Mouse (Mus musculus): ENCODE data around the gene Rab11fip5. TPM values are rescaled to one million over a fixed set of nuclear protein-coding genes. Genes with fewer than 3 reads are reported as not detected.
A peak's percentile ranks its signal among the peaks of the same experiment; 100 is the strongest.

Gene Rab11fip5
- 42.1 and 51.9 TPM in 2 replicates for polyA plus RNA-seq (2015; fragmentation: Nextera tagmentation; extraction: Ambion mirVana)

DNA sequence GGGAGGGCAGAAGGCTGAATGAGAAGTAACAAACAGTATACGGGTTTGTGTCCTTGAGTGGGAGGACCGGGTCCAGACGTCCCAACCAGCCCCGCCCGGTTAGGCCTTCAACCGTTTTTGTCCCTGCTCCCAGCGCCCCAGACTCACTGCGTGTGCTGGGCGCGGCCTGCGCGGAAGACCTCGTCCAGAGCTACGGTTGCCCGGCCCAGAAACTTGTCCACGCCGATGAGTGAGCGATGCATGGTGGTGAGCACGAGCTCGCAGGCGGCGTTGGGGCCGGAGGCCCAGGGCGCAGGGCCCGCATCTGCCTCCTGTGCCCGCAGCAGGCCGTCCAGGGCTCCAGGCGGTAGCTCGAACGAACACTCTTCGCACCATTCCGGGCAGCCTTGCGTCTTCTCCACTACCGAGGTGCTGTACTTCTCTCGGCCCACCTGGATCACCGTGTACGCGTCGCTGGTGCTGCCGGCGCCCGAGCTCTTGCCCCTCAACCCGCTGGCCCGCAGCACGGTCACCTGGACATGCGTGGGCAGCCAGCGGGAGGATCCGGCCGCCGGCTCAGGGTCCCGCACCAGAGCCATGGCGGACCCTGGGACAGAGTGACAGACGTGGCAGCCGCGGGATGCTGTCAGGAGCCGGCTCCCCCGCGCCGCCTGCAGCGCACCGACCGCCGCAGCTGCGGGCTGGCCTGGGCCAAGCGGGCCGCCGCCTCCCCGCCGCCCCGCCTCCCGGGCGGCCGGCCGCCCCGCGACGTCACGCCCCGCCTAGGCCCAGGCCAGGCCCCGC lies at the start of gene Rab11fip5:
Rab11fip5 (minus strand) TSS at position 684 of the 783 bp plus-strand sequence.
- Histone ChIP-seq H3K9me3 (replicated peaks; ENCODE audit: control insufficient read depth, low read length) (no peaks in the 10 kb centered on the region), H3K9ac (ENCODE audit: low read length) (peak within 1 kb of the TSS; percentile 99), H3K4me2 (ENCODE audit: low read depth, low read length) (peak within 1 kb of the TSS; percentile 69), H3K27me3 (ENCODE audit: control insufficient read depth, insufficient read depth, low read length) (no peaks in the 10 kb centered on the region), H3K4me3 (ENCODE audit: low read length) (peak within 1 kb of the TSS; percentile 81), H3K36me3 (ENCODE audit: control insufficient read depth, insufficient read depth) (no peaks in the 10 kb centered on the region), H3K4me1 (ENCODE audit: control insufficient read depth, insufficient read depth, low read length) (peaks cover 39% of the 10 kb centered on the region), H3K27ac (ENCODE audit: low read length) (peak within 1 kb of the TSS; percentile 85)
- ATAC-seq (replicated peaks; ENCODE audit: extremely low read depth, insufficient read depth, low FRiP score) = peak; percentile 2
- under 1% methylated on average over 80 of the region's 80 CpGs for WGBS

DNA sequence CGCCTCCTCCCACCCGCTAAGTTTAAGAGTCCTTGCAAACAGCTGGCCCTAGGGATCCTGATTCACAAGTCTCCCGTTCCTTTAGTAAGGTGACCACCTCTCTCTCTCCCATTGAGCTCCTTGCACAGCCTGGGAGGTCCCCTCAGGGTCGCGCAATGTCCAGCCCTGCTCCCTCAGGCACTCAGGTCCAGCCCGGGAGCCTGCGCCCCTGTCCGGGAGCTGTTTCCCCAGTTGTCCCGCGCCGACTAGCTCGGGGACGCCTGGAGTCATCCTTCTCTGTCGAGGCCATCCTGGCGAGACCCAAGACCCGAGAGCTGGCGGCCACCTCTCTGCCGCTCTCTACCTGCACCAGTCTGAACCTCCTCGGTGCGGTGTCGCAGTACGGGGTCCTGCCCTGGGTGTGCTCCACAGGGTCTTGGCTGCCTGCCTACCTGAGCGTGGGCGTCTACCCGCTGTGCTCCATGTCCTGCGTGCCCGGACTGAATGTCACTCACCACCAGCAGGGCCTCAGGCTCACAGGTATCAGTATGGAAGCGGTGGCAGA lies 49.5 kb upstream of the Rab11fip5 start, which contains the start of gene Noto:
Noto (plus strand) TSS at position 51 of the 544 bp plus-strand sequence.
- no peak; the same call in 1 of the 2 replicates for ATAC-seq (replicated peaks; ENCODE audit: extremely low read depth, insufficient read depth, low FRiP score)

DNA sequence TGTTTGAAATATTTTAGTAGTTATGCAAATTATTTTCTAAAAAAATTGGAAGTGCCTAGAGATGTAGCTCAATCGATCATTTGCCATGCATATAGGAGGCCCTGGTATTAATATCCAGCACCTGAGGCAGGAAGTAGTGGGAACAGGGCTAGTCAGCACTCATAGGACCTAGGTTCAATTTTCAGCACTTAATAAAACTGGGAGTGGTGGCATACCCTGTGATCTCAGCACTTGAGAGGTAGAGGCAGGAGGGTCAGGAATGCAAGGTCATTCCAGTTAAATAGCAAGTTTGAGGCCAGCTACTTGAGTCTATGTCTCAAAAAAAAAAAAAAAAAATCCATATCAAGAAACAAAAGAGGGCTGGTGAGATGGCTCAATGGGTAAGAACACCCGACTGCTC lies 44.7 kb upstream of the Rab11fip5 start:
- peaks cover 3% of the 10 kb centered on the region; the same call in 1 of the 2 replicates for H3K4me1 ChIP-seq (ENCODE audit: control insufficient read depth, insufficient read depth, low read length)
- no peaks in the 10 kb centered on the region for H3K36me3 ChIP-seq (ENCODE audit: control insufficient read depth, insufficient read depth)
- H3K9ac ChIP-seq (ENCODE audit: low read length) = no peak overlapping the region
- H3K27ac ChIP-seq (ENCODE audit: low read length) = no peak overlapping the region
- H3K9me3 ChIP-seq (replicated peaks; ENCODE audit: control insufficient read depth, low read length) = no peaks in the 10 kb centered on the region
- H3K4me3 ChIP-seq (ENCODE audit: low read length) = no peak overlapping the region
- H3K27me3 ChIP-seq (ENCODE audit: control insufficient read depth, insufficient read depth, low read length) = peaks cover 18% of the 10 kb centered on the region
- no peak for ATAC-seq (replicated peaks; ENCODE audit: extremely low read depth, insufficient read depth, low FRiP score)
- H3K4me2 ChIP-seq (ENCODE audit: low read depth, low read length) = no peak overlapping the region
- 79% methylated on average over 2 of the region's 2 CpGs for WGBS

More for the DNA sequence above, 49.5 kb upstream of the Rab11fip5 start, which contains the start of gene Noto:
- no peak within 1 kb of the TSS; the same call in 1 of the 2 replicates for H3K4me3 ChIP-seq (ENCODE audit: low read length)
- no peaks in the 10 kb centered on the region for H3K9me3 ChIP-seq (replicated peaks; ENCODE audit: control insufficient read depth, low read length)
- no peaks in the 10 kb centered on the region for H3K36me3 ChIP-seq (ENCODE audit: control insufficient read depth, insufficient read depth)
- H3K27ac ChIP-seq (ENCODE audit: low read length) = no peak within 1 kb of the TSS
- H3K9ac ChIP-seq (ENCODE audit: low read length) = no peak within 1 kb of the TSS; the same call in 1 of the 2 replicates
- H3K27me3 ChIP-seq (ENCODE audit: control insufficient read depth, insufficient read depth, low read length) = peaks cover 19% of the 10 kb centered on the region
- WGBS = 10% methylated on average over 28 of the region's 28 CpGs
- peaks cover 3% of the 10 kb centered on the region; the same call in 1 of the 2 replicates for H3K4me1 ChIP-seq (ENCODE audit: control insufficient read depth, insufficient read depth, low read length)
- H3K4me2 ChIP-seq (ENCODE audit: low read depth, low read length) = peak within 1 kb of the TSS; percentile 27; the same call in 1 of the 2 replicates

DNA sequence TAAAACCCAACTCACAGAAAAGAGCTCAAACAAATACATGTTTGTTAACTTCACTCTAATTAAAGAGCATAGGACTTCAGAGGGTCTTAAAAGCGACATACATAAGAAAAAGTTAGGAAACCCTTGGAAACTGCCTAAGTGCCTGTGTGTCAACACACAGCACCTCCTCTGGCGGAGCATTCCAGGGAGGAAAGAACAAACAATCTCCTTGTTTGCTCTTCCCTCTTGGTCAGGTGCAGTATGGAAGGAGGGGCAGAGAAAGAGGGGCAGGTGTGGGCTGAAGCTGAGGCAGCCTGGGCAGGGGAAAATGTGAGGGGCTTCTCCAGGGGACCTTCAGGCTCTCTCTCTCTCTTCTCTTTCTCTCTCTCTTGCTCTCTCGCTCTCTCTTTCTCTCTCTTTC lies 41.4 kb upstream of the Rab11fip5 start:
- H3K27me3 ChIP-seq (ENCODE audit: control insufficient read depth, insufficient read depth, low read length) = peaks cover 3% of the 10 kb centered on the region; the same call in 1 of the 2 replicates
- no peak for ATAC-seq (replicated peaks; ENCODE audit: extremely low read depth, insufficient read depth, low FRiP score)
- H3K27ac ChIP-seq (ENCODE audit: low read length) = no peak overlapping the region
- no peak overlapping the region for H3K4me3 ChIP-seq (ENCODE audit: low read length)
- 51% methylated on average over 3 of the region's 3 CpGs for WGBS
- H3K4me2 ChIP-seq (ENCODE audit: low read depth, low read length) = no peak overlapping the region
- no peaks in the 10 kb centered on the region for H3K4me1 ChIP-seq (ENCODE audit: control insufficient read depth, insufficient read depth, low read length)
- no peaks in the 10 kb centered on the region for H3K36me3 ChIP-seq (ENCODE audit: control insufficient read depth, insufficient read depth)
- no peak overlapping the region for H3K9ac ChIP-seq (ENCODE audit: low read length)
- no peaks in the 10 kb centered on the region for H3K9me3 ChIP-seq (replicated peaks; ENCODE audit: control insufficient read depth, low read length)

DNA sequence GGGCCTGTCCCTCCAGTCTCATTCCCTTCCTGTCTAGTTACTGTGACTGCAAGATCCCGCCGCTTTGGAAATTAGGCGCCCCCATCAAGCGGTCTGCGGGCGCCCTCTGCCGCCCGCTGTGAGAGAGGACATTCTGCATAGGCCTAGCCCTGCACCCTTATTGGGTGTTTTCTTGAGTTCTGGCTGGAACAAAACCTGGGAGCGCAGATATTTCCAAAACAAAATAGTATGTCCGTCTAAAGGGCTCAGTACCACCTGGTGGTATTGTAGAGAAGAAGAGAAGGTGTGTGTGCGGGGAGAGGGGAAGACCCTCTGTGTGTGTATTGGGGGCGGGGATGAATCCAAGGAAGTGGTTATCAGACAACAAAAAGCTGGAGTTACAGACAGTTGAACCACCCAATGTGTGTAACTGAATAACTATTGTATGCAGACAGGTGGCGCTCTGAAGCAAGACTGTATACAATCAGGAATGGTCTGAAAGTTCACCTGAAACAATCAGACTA lies 36.4 kb upstream of the Rab11fip5 start:
- Histone ChIP-seq H3K27me3 (ENCODE audit: control insufficient read depth, insufficient read depth, low read length) (peaks cover 35% of the 10 kb centered on the region), H3K4me3 (ENCODE audit: low read length) (no peak overlapping the region), H3K9me3 (replicated peaks; ENCODE audit: control insufficient read depth, low read length) (no peaks in the 10 kb centered on the region), H3K4me2 (ENCODE audit: low read depth, low read length) (no peak overlapping the region), H3K4me1 (ENCODE audit: control insufficient read depth, insufficient read depth, low read length) (0 out of 2 replicates have a peak, but pooled peaks cover 5% of the 10 kb centered on the region), H3K9ac (ENCODE audit: low read length) (no peak overlapping the region), H3K27ac (ENCODE audit: low read length) (no peak overlapping the region), H3K36me3 (ENCODE audit: control insufficient read depth, insufficient read depth) (no peaks in the 10 kb centered on the region)
- ATAC-seq (replicated peaks; ENCODE audit: extremely low read depth, insufficient read depth, low FRiP score) = peak; percentile 72
- WGBS = 12% methylated on average over 13 of the region's 13 CpGs

DNA sequence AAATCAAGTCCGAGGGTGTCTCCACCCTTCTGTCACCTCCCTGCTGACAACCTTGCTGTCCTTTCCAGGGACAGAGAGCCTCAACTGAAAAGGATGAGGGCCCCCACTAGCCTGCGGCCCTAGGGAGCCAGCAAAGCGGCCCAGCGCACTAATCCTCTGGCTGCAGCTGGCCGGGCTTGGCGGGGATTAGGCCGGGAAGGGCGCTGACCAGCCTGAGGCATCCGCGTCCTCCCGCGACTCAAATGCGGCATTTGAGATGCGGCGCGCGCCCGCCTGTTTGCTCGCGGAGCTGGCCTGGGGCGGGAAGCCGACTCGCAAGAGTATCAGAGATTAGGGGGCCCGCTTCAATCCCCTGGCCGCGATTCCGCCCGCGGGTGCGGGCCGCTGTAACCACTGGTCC lies 34.6 kb upstream of the Rab11fip5 start:
- 0 out of 2 replicates have a peak, but pooled peaks cover 5% of the 10 kb centered on the region for H3K4me1 ChIP-seq (ENCODE audit: control insufficient read depth, insufficient read depth, low read length)
- H3K27ac ChIP-seq (ENCODE audit: low read length) = no peak overlapping the region
- H3K9me3 ChIP-seq (replicated peaks; ENCODE audit: control insufficient read depth, low read length) = no peaks in the 10 kb centered on the region
- peaks cover 35% of the 10 kb centered on the region for H3K27me3 ChIP-seq (ENCODE audit: control insufficient read depth, insufficient read depth, low read length)
- peak overlapping the region; percentile 59 for H3K9ac ChIP-seq (ENCODE audit: low read length)
- peak overlapping the region; percentile 50 for H3K4me2 ChIP-seq (ENCODE audit: low read depth, low read length)
- no peaks in the 10 kb centered on the region for H3K36me3 ChIP-seq (ENCODE audit: control insufficient read depth, insufficient read depth)
- WGBS = 2% methylated on average over 31 of the region's 31 CpGs
- no peak for ATAC-seq (replicated peaks; ENCODE audit: extremely low read depth, insufficient read depth, low FRiP score)
- peak overlapping the region; percentile 29 for H3K4me3 ChIP-seq (ENCODE audit: low read length)

DNA sequence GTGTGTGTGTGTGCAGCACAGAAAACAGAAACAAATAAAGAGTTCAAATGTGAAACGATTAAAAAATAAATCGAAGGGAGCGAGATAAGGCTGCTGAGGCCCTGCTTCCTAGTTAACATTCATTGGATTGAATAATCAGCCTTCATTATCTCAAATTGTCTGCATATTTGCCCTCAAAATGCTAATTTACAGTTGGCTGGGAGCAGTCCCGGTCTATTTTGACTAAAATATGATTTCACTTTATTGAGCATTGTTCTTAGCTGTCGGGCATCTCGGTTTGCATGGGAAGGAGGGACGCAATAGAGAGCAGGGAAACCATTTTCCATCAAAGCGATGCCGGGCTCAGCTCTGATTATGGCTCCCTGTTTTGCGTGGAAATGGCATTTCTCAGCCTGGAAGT lies 28.6 kb upstream of the Rab11fip5 start:
- Histone ChIP-seq H3K36me3 (ENCODE audit: control insufficient read depth, insufficient read depth) (no peaks in the 10 kb centered on the region), H3K9me3 (replicated peaks; ENCODE audit: control insufficient read depth, low read length) (no peaks in the 10 kb centered on the region), H3K4me3 (ENCODE audit: low read length) (no peak overlapping the region), H3K9ac (ENCODE audit: low read length) (no peak overlapping the region), H3K27ac (ENCODE audit: low read length) (no peak overlapping the region), H3K4me1 (ENCODE audit: control insufficient read depth, insufficient read depth, low read length) (no peaks in the 10 kb centered on the region), H3K27me3 (ENCODE audit: control insufficient read depth, insufficient read depth, low read length) (peaks cover 11% of the 10 kb centered on the region), H3K4me2 (ENCODE audit: low read depth, low read length) (no peak overlapping the region)
- ATAC-seq (replicated peaks; ENCODE audit: extremely low read depth, insufficient read depth, low FRiP score) = no peak
- 79% methylated on average over 10 of the region's 10 CpGs for WGBS

DNA sequence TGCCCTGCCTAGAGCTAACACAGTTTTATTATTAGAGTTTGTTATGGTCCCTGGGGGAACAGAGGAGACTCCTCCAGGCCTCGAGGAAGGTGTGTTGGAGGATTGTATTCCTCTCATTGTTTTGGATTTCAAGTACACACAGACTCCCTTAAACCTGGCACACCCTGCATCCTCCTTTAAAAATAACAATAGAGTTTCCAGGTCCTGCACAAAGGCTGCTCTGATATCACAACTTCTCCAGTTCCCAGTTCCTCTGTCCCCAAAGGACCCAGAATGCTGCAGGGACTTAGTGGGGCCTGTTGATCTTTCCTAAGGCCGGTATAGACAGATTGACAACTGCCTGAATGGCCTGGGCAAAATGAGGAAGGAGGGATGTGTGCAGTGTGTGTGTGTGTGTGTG lies 28.2 kb upstream of the Rab11fip5 start:
- WGBS = 44% methylated on average over 2 of the region's 2 CpGs
- H3K4me2 ChIP-seq (ENCODE audit: low read depth, low read length) = no peak overlapping the region
- H3K9ac ChIP-seq (ENCODE audit: low read length) = no peak overlapping the region
- H3K27ac ChIP-seq (ENCODE audit: low read length) = no peak overlapping the region
- 0 out of 2 replicates have a peak, but pooled peaks have one; percentile 45 for ATAC-seq (replicated peaks; ENCODE audit: extremely low read depth, insufficient read depth, low FRiP score)
- H3K27me3 ChIP-seq (ENCODE audit: control insufficient read depth, insufficient read depth, low read length) = peaks cover 7% of the 10 kb centered on the region; the same call in 1 of the 2 replicates
- H3K36me3 ChIP-seq (ENCODE audit: control insufficient read depth, insufficient read depth) = no peaks in the 10 kb centered on the region
- no peak overlapping the region for H3K4me3 ChIP-seq (ENCODE audit: low read length)
- H3K9me3 ChIP-seq (replicated peaks; ENCODE audit: control insufficient read depth, low read length) = no peaks in the 10 kb centered on the region
- H3K4me1 ChIP-seq (ENCODE audit: control insufficient read depth, insufficient read depth, low read length) = no peaks in the 10 kb centered on the region

DNA sequence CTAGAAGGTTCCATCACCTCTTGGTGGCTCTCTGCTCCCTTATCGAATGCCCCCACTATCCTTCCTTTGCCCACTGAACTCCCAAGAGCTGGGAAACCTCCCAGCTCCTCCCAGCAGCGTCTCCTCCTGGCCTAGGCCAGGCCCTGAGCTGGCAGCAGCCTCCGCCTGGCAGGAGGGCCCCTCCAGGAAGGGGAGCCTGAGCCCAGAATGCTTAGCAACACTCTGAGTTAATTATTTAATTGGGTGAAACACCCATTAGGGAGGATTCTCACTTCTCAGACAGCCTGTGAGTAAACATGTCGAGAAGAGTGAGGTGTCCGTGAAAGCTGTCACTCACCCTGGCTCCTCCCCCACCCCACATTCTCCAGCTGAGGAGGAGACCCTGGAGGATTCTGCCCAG lies 25.3 kb upstream of the Rab11fip5 start:
- no peak overlapping the region for H3K4me2 ChIP-seq (ENCODE audit: low read depth, low read length)
- H3K27me3 ChIP-seq (ENCODE audit: control insufficient read depth, insufficient read depth, low read length) = no peaks in the 10 kb centered on the region
- 27% methylated on average over 5 of the region's 5 CpGs for WGBS
- no peaks in the 10 kb centered on the region for H3K4me1 ChIP-seq (ENCODE audit: control insufficient read depth, insufficient read depth, low read length)
- ATAC-seq (replicated peaks; ENCODE audit: extremely low read depth, insufficient read depth, low FRiP score) = no peak
- no peaks in the 10 kb centered on the region for H3K36me3 ChIP-seq (ENCODE audit: control insufficient read depth, insufficient read depth)
- H3K27ac ChIP-seq (ENCODE audit: low read length) = no peak overlapping the region
- H3K4me3 ChIP-seq (ENCODE audit: low read length) = no peak overlapping the region
- no peaks in the 10 kb centered on the region for H3K9me3 ChIP-seq (replicated peaks; ENCODE audit: control insufficient read depth, low read length)
- H3K9ac ChIP-seq (ENCODE audit: low read length) = no peak overlapping the region
